Mouse (Mus musculus) gastrocnemius, postnatal 10 days (tissue): Measurements from ENCODE around the gene Gm10696. TPM values are rescaled to one million over a fixed set of nuclear protein-coding genes. Genes with fewer than 3 reads are reported as not detected.
"Not testable (repeated sequence)": the region's sequence is repeated elsewhere in the genome, so short reads cannot be mapped to it uniquely, and the experiment has no call there.

Experiments used
- DNase-seq: peaks from one replicate; pipeline ENCODE4 v3.0.0; 2021; ENCODE audit warnings: mixed read lengths
- long read RNA-seq, 2 experiments: library from polyadenylated mRNA; stranded (forward); transcript quantifications; one replicate each; pipeline ENCODE4 v2.0.0; 2021
- total RNA-seq, 2 experiments: library from RNA; stranded (reverse); gene quantifications; 2 replicates each; pipeline ENCODE4 v1.2.3; 2021

The Gm10696 gene
- total RNA-seq: not detected
- long read RNA-seq, experiment 1: 0 reads
- long read RNA-seq, experiment 2: 0 reads

DNA sequence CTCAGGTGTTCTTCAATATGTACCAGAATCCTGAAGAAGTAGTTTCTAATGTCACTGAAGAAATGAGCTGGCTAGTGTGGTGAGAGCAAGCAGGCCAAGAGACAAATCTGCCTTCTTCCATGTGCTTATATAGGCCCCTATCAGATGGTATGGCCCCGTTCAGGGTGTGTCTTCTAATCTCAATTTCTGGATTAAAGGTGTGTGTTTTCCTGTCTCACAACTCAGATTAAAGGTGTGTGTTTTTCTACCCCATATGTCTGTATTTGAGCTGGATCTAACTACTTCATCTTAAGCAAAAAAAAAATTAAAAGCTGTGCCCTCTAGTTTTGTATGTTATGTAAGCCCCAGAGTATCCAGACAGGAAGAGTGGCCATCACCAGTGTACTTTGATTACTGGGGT lies at the start of gene Gm10696:
Gene Gm10696, minus strand, starts transcription at position 101 of the 400 bp plus-strand sequence.
- DNase-seq: not testable (repeated sequence)

DNA sequence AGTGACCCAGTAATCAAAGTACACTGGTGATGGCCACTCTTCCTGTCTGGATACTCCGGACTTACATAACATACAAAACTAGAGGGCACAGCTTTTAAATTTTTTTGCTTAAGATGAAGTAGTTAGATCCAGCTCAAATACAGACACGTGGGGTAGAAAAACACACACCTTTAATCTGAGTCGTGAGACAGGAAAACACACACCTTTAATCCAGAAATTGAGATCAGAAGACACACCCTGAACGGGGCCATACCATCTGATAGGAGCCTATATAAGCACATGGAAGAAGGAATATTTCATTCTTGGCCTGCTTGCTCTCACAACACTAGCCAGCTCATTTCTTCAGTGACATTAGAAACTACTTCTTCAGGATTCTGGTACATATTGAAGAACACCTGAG lies 18.4 kb upstream of the Gm10696 start, which contains the start of gene Gm5286:
Gene Gm5286, plus strand, starts transcription at position 301 of the 400 bp plus-strand sequence.
- DNase-seq: not testable (repeated sequence)

DNA sequence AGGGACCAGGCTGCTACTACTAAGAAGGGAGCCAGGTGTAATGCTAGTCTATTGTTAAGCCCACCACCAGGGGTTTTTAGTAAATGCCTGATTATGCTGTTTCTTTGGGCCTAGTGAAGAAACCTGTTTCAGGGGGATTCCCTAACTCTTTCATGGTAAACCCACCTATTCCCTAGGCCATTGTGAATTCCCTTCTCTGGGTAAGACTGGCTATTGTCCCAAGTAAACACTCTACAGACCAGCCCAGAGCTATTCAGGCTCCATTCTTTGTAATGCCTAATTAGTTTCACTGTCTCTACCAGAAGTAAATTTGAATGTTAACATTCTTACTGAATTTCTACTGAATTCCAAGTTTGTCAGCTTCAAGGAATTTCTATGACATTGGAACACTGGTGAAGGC lies 10.6 kb downstream of the Gm10696 start:
- DNase-seq: not testable (repeated sequence)

Other genes starting within 250 kb of the Gm10696 start
- not detected for gene Gm9117, start 234.7 kb downstream of the Gm10696 start, total RNA-seq
- not detected for gene Tdpoz5, start 216.9 kb downstream of the Gm10696 start, total RNA-seq
- gene Gm9125, start 123.3 kb downstream of the Gm10696 start, total RNA-seq: not detected
- not detected for gene Gm10697, start 105.5 kb downstream of the Gm10696 start, total RNA-seq
- gene Gm5286, start 18.5 kb upstream of the Gm10696 start, total RNA-seq: not detected
- not detected for gene Gm4778, start 85.8 kb upstream of the Gm10696 start, total RNA-seq
- gene Them4, start 131.9 kb upstream of the Gm10696 start, total RNA-seq: 1 to 10 TPM; 7.7 to 7.8 TPM
- gene Them5, start 163.9 kb upstream of the Gm10696 start, total RNA-seq: not detected
- under 1 TPM; 0.34 to 0.56 TPM for gene C2cd4d, start 184.2 kb upstream of the Gm10696 start, total RNA-seq
- 10 to 100 TPM; 18.2 to 19.9 TPM for gene Rorc, start 194.6 kb upstream of the Gm10696 start, total RNA-seq
- gene Lingo4, start 220.3 kb upstream of the Gm10696 start, total RNA-seq: under 1 TPM in 1 of 2 experiments, not detected in 1; 0.25 TPM
- gene Tdrkh, start 235.1 kb upstream of the Gm10696 start, total RNA-seq: 1 to 10 TPM; 6.3 to 8.9 TPM